Mouse (Mus musculus) mammary gland, adult 2 months (tissue): Measurements from ENCODE around the gene Pcyox1. TPM values are rescaled to one million over a fixed set of nuclear protein-coding genes. Genes with fewer than 3 reads are reported as not detected.

ENCODE experiments used
- polyA plus RNA-seq: library from polyadenylated mRNA; depleted of rRNA; stranded (reverse); fragments of >200 nt; gene quantifications from 2 replicates; pipeline ENCODE4 v1.2.3, GENCODE M21; 2012; ENCODE audit warnings: low replicate concordance; rRNA removed

The Pcyox1 gene
- polyA plus RNA-seq, result 28.2 and 50.8 TPM in 2 replicates

GRCm38 (mm10) chr6:86396581-86397256, at the start of gene Pcyox1:
TSS of gene Pcyox1 (minus strand) at chr6:86397154.

DNA sequence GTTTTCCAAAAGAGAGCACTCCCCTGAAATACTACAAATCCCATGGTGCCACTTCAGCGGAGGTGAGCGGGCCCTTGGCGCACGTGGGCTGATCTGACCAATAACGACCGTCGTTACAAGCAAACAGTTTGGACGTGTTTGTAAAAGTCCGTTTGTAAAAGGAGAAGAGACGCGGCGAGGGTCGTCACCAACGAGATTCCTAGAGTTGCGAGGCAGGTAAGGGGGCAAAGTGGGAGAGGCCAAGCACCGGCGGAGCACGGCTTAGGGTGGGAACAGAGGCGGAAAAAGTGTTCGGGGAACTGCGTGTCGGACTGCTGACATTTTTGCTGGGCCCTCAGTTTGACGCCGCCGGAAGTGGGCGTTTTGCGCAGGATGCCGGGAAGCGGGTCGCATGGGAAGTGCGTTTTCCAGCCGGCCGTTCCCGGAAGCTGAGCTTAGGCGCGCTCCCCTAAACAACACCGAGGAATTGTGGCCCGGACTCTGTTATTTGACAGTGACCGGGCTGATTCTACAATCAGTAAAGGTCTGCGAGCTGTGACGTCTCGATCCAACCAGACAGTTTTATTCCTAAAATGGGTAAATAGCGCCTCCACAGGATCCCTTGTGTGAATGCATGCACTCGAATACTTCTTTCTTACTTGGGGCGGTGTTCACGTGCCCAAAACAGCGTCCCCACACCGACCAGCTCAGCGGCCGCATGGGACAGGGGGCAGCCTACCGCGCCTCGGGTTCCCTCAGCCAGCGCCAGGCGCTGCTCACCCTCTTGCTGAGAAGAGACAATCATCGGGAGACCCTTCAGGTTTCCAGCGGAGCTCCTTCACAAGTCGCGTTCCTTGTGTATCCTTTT, 41.5 kb upstream of the Pcyox1 start, which contains the start of gene C87436:
Gene C87436 (plus strand): TSS at position 103 of the 847 bp plus-strand sequence.

GRCm38 (mm10) chr6:86426358-86426757, 29.4 kb upstream of the Pcyox1 start, which contains the start of gene Gm44790:
TSS of gene Gm44790 (plus strand) at chr6:86426658.

DNA sequence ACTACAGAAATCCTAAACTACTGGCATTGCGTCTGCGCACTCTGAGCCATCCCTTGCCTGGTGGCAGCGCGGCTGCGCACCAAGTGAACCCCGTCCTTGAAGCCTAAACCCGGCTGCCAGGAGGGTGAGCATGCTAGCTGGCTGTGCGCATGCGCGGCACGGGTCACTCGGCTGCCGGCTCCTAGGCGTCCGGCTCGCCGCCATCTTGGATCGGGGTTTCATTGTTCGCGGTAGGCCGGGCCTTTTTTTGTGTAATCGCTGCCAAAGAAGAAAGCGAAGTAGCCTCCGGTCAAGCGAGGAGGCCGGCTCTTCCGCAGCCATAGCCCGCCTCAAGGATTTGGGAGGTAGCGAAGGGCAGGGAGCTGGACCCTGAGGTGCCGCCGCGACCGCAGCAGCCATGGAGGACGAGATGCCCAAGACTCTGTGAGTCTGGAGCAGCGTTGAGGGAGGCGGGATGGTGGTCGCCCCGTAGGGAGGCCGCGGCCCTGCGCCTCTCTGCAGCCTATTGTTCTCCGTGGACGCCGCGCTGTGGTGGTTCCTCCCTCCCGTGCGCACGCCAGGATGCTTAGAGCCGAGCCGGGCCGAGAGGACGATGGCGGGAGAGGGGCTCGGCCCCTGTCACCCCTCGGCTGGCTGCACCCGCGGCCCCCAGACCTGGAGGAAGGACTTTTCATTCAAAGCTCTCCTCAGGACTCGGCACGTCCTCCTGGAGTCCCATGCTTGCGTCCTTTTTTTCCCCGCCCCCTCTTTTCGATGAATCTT, 7.3 kb upstream of the Pcyox1 start, which contains the start of gene Tia1:
Gene Tia1 (plus strand): TSS at position 120 of the 762 bp plus-strand sequence.

DNA sequence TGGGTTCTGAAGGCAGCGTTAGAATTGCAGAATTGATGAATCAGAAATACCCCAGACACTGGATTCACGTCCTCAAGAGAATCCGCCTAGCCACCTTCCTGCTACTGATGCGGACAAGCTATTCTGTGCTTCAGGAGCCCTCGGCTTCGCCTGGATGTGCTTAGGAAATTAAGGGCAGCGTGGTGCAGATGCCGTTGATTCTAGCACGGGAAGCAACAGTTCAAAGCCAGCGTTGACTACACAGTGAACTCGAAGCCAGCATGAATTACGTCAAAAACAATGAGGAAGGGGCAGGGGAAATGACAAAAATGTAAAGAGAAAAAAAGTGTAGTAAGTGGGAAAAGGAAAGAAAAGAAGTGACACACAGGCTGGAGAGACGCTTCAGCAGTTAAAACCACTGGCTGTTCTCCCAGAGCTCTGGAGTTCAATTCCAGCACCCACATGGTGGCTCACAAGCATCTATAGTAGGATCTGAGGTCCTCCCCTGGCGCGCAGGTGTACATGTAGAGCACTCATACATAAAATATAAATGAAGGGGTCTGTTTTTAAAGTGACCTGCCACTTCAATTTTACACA, 26.1 kb downstream of the Pcyox1 start, which contains the start of gene Snrpg:
Gene Snrpg (plus strand): TSS at position 541 of the 576 bp plus-strand sequence.

DNA sequence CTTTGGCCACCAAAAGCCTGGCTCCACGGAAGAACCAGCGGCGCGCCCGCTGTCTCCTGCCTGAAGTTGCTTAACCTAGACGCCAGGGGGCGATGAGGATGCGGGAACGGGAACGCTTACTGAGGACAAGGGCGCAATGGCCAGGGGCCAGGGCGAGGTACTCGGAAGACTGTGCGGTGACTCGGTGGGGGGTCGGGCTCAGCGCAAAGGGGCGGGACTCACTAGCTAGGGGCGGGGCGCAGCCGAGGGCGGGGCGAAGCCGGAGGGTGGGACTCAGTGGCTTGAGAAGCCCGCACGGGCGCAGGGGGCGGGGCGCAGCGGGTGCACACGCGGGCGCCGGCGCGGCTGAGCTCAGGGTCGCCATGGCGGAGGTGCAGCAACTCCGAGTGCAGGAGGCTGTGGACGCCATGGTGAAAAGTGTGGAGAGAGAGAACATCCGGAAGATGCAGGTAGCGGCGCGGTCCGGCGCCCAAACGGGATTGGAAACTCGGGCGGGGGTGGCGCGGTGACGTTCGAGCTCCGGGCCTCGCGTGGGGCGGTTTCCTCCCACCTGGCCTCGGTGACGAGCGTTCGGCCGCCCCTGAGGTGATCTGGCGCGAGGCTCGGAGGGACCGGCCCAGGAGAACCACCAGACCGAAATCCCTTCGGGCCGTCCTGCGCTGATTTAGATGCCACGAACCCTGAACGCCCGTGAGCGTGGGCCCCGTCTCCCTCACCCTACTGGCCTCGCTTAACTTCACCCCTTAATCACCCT, 31.4 kb downstream of the Pcyox1 start, which contains the start of gene Fam136a:
Gene Fam136a (plus strand): TSS at position 276 of the 754 bp plus-strand sequence.

Other genes starting within 250 kb of the Pcyox1 start
- 3.1 and 3.5 TPM in 2 replicates for gene Tgfa, start 201.9 kb downstream of the Pcyox1 start, polyA plus RNA-seq
- gene Fam136a, start 31.5 kb downstream of the Pcyox1 start, polyA plus RNA-seq, result 15.2 and 15.4 TPM in 2 replicates
- 22.2 and 38.4 TPM in 2 replicates for gene Snrpg, start 25.9 kb downstream of the Pcyox1 start, polyA plus RNA-seq
- 15.3 and 25.5 TPM in 2 replicates for gene Tia1, start 7.1 kb upstream of the Pcyox1 start, polyA plus RNA-seq
- gene Gm44790, start 29.5 kb upstream of the Pcyox1 start, polyA plus RNA-seq, result 5.0 and 9.9 TPM in 2 replicates
- 10.5 and 17.2 TPM in 2 replicates for gene C87436, start 41.2 kb upstream of the Pcyox1 start, polyA plus RNA-seq
- gene Pcbp1, start 129.2 kb upstream of the Pcyox1 start, polyA plus RNA-seq, result 109 and 247 TPM in 2 replicates
- 1.4 and 6.4 TPM in 2 replicates for gene Asprv1, start 231.0 kb upstream of the Pcyox1 start, polyA plus RNA-seq